Mouse (Mus musculus) ES-Bruce4 (cell line): ENCODE data around the gene Ocm.

Experiments used
- CTCF ChIP-seq: IDR thresholded peaks from one replicate; pipeline ENCODE4 v1.8.1; 2011; ENCODE audit warnings: low read depth, low read length
- EP300 ChIP-seq: IDR thresholded peaks from 2 replicates; pipeline ENCODE4 v1.6.1; 2011; ENCODE audit warnings: low read depth, low read length; ENCODE audit not compliant: insufficient read depth
- POLR2A ChIP-seq: IDR thresholded peaks from one replicate; pipeline ENCODE4 v1.8.1; 2011; ENCODE audit warnings: low read length; ENCODE audit not compliant: insufficient read depth

DNA sequence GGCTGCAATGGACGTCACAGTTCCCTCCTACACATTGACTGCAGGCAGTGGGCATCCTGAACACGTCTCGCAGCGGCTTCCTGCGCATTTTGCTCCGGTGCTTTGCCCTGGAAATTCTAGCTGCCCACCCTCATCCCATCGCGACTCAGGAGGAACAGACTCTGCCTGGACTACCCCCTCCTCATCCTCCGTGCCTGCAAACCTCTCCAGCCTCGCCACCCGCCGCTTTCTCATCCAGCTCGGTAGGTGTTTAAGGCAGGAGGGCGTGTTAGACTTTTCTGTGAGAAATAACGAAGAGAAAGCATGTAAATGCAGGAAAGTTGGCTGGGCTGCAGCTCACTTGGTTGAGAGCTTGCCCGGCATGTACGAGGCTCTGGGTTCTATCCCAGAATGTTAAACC, 10.5 kb upstream of the Ocm start:
- no peak for TF ChIP-seq EP300
- TF ChIP-seq POLR2A: no peak
- no peak for TF ChIP-seq CTCF
